Mouse (Mus musculus): ENCODE results near the gene Gm11273. TPM values are rescaled to one million over a fixed set of nuclear protein-coding genes. Genes with fewer than 3 reads are reported as not detected.

Gm11273 gene
- total RNA-seq, 2 experiments from 2014 or later, result 183 to 189 TPM

Other genes starting within 250 kb of the Gm11273 start
- gene Gpx5, start 208.7 kb downstream of the Gm11273 start, total RNA-seq (2021), result not detected
- not detected for gene Gpx6, start 189.3 kb downstream of the Gm11273 start, total RNA-seq (2021)
- not detected for gene Olfr1367, start 154.5 kb downstream of the Gm11273 start, total RNA-seq (2021)
- gene Zscan12, start 138.6 kb downstream of the Gm11273 start, total RNA-seq (2021), result 1 to 10 TPM; 6.6 to 7.5 TPM
- gene Zkscan3, start 98.7 kb downstream of the Gm11273 start, total RNA-seq (2021), result 10 to 100 TPM; 37.9 to 43.5 TPM
- under 1 TPM; 0.61 to 0.71 TPM for gene Pgbd1, start 60.4 kb downstream of the Gm11273 start, total RNA-seq (2021)
- 10 to 100 TPM; 17.7 to 19.1 TPM for gene Zscan26, start 47.7 kb downstream of the Gm11273 start, total RNA-seq (2021)
- under 1 TPM; 0.47 to 0.91 TPM for gene Nkapl, start 32.9 kb downstream of the Gm11273 start, total RNA-seq (2021)
- 1 to 10 TPM; 1.1 to 1.4 TPM for gene Zkscan4, start 22.5 kb downstream of the Gm11273 start, total RNA-seq (2021)
- gene Gm10065, start 22.0 kb downstream of the Gm11273 start, total RNA-seq (2021), result not detected
- gene AK157302, start 6.2 kb downstream of the Gm11273 start, total RNA-seq (2021), result 10 to 100 TPM; 21.1 to 21.9 TPM
- 10 to 100 TPM; 15.1 to 16.5 TPM for gene Zkscan8, start 29.7 kb upstream of the Gm11273 start, total RNA-seq (2021)
- not detected for gene Olfr1366, start 41.4 kb upstream of the Gm11273 start, total RNA-seq (2021)
- gene Olfr1535, start 58.5 kb upstream of the Gm11273 start, total RNA-seq (2021), result not detected
- gene Olfr1364, start 80.3 kb upstream of the Gm11273 start, total RNA-seq (2021), result not detected
- not detected for gene Olfr1362, start 112.6 kb upstream of the Gm11273 start, total RNA-seq (2021)
- gene Olfr11, start 141.1 kb upstream of the Gm11273 start, total RNA-seq (2021), result not detected
- gene Olfr1361, start 162.0 kb upstream of the Gm11273 start, total RNA-seq (2021), result not detected
- not detected for gene Olfr1360, start 176.0 kb upstream of the Gm11273 start, total RNA-seq (2021)
- gene Olfr1359, start 196.7 kb upstream of the Gm11273 start, total RNA-seq (2021), result not detected
- gene Hist1h2bl, start 214.7 kb upstream of the Gm11273 start, total RNA-seq (2021), result 100 to 1,000 TPM; 413 to 441 TPM
- gene Hist1h2ai, start 215.0 kb upstream of the Gm11273 start, total RNA-seq (2021), result 100 to 1,000 TPM; 376 to 467 TPM
- 100 to 1,000 TPM; 719 to 727 TPM for gene Hist1h3h, start 216.2 kb upstream of the Gm11273 start, total RNA-seq (2021)
- gene Hist1h2bm, start 220.6 kb upstream of the Gm11273 start, total RNA-seq (2021), result 100 to 1,000 TPM; 135 to 139 TPM
- gene Hist1h4j, start 233.6 kb upstream of the Gm11273 start, total RNA-seq (2021), result 10 to 100 TPM; 84.6 to 87.5 TPM
- 1,000 to 10,000 TPM in 1 of 2 experiments, 100 to 1,000 TPM in 1; 995 to 1,039 TPM for gene Hist1h4k, start 249.1 kb upstream of the Gm11273 start, total RNA-seq (2021)

Data from heart, postnatal 4 days (tissue).